Mouse (Mus musculus): ENCODE measurements around the gene Sytl3.
"Not testable (repeated sequence)": the region's sequence is repeated elsewhere in the genome, so short reads cannot be mapped to it uniquely, and the experiment has no call there.

Gene Sytl3

DNA sequence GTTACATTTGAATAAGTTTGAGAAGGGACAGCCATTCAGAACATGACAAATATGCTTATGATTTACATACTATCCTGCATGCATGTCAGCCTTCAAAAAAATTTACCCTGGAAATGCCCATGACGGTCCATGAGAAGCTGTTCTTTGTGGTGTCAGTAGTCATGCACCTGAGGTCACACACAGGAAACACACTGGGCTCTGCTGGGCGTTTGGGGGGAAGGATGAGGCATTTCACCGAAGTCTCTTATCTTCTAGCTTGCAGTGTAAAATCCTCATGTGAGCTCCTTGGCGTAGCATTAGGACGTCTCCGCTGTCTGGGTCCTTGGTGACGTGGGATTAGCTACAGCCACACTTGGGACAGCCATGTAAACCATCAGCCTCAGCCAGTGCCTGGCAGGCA is at the start of gene Sytl3:
Gene Sytl3, plus strand, starts transcription at position 293 of the 400 bp plus-strand sequence.
- not testable (repeated sequence) for DNase-seq

DNA sequence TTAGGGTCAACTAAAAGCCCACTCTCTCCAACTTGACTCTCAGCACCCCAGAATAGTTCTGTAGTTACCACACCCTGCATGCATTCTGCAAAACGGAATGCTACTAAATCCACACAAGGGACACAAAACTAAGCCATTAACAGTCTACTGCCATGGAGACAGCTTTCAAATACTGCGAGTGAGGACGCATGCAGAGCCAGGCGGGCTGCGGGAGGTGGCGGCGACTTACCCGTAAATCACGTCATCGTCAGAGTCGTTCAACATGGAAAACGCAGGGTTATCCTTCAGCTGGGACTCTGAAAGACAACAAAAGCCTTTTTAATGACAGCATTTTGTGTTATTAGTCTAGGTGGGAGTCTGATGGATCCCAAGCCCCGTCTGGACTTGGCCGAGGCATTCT is 45.4 kb upstream of the Sytl3 start:
- not testable (repeated sequence) for DNase-seq

DNA sequence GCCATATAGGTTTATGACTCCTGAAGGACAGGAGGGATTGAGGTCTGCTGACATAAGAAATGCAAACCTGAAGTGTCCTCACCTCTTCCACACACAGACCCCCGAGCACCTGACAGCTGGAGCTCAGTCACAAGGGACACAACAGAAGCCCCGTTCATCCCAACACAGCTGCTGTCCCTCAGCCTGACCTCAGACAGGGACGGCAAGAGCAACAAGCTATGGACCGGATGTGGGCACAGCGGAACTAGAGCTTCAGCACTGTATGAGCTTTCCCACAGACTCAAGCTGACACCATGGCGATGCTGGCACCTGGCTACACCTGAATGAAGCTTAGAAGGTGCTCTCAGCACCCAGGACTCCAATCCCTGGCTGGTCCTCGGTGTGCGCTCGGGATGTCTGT is 44.6 kb upstream of the Sytl3 start:
- not testable (repeated sequence) for DNase-seq

DNA sequence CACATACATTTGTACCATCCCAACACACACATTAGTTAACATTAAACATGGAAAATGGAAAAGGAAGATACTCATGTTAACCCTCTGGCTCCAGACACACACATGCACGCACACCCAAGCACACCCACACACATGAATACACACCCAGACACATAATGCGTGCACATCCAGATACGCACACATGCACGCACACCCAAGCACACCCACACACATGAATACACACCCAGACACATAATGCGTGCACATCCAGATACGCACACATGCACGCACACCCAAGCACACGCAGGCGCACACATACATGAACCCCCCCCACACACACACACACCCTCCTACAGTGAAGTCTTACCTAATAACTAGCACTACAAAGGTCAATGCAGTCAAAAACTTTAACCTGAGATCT is 42.2 kb upstream of the Sytl3 start:
- not testable (repeated sequence) for DNase-seq

DNA sequence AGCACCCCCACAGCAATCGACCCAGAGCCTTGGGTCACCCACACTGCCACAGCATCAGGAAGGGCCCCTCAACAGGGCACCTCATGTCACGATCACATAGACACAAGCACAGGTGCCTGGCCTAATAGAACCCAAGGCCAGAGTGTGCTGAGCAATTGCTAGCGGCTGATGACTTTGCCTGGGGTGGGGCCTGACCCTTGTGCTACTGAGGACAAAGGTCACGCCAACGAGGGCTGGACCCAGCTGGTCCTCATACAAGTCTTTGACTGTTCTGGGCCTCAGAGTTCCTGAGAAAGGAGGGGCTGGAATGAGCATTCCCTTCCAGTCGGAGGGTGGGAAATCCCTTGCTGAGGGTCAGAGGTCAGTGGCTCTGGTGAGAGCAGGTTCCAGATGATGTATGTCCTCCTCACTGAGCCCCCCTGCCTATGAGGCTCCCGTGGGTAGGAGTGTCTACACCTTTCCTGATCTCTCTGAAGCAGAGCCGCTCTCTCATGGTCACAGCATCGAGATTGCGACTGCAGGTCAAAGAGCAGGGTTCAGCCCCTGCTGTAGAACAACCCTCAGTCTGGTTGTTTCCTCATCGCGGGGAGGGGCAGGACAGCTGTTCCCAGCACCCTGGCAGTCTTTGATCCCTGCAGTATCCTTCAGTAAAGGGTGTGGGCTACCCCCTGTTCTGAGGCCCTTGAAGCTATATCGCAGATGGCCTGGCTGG is 41.0 kb upstream of the Sytl3 start:
- DNase-seq, result not testable (repeated sequence)

DNA sequence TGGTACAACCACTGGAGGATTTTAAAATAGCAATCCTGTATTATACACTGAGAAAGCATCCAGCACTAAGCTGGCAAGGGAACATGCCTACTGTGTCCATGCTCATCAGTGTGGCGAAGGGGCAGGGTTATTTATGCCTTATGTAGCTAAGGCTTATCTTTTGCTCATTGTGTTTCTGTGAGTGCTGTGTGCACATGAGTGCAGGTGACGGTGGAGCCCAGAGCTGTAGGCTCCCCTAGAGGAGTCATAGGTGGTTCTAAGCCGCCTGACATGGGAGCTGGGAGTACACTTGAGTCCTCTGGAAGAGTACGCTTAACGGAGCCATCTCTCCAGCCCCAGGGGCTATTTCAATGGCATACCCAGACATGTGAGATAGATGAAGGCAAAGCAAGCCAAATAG is 39.6 kb upstream of the Sytl3 start:
- DNase-seq, result not testable (repeated sequence)

DNA sequence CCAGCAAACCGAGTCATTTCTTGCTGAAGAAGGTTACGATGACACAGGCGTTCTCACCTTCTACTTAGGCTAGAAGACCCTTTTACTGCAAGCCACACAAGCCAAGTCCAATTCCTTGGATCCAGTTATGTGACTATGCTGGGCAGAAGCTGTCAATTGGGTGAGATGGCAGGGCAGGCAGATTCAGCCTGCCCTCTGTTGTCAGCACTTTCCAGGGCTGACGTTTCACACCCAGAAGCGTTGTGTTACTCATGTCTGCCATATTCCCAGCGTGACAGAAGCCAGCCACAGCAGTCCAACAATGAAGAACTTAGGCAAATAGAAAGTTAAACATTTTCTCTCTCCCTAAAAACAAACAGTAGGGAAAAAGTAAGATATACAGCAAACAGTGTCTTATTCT is 38.9 kb upstream of the Sytl3 start:
- not testable (repeated sequence) for DNase-seq

DNA sequence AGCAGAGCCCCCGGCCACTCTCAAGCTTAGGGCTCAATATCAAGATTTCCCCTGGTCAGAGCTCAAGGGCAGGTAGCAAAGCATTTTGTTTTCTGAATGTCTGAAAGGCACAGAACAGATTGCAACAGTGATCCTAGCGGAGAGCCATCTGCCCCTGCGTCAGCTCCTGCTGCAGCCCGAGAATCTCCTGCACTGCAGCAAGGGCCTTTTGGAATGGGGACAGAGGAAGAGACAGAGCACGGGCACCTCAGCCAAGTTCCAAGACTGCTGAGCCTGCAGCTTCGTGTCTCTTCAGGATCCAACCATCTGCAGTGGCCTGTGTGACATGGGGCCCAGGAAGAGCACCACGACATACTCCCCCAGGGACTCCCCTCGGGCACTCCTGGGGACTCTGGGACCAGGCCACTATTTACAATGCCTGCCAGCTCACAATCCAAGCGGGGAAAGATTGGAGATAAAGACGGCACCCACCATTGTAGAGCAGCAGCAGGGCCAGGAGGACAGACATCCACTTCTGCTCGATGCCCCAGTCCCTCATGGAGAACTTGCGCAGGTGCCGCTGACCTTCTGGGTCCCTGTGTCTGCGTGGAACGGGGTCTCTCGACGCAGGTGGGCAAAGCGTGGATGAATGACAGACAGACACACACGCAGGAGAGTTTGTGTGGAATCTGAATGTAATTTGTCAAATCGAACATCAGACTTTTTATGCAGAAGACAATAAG is 38.0 kb upstream of the Sytl3 start:
- not testable (repeated sequence) for DNase-seq

DNA sequence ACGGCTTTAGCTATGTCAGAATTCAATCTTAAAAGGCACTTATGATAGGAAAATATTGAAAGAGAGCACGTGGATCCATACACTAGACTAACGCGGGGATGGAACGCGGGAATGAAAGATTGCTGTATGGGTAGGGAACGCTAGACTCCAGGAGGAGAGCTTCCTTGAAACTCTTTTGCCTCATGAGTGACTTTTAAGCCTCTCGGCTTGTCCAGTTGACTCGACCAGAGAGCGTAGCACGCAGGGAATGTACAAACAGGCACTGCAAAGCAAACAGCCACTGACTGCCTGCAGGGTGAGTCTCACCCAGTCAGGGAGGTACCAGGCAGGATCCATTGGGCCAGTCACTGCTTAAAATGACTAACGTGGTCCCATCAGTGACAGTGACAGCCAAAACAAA is 36.9 kb upstream of the Sytl3 start:
- DNase-seq, result not testable (repeated sequence)

DNA sequence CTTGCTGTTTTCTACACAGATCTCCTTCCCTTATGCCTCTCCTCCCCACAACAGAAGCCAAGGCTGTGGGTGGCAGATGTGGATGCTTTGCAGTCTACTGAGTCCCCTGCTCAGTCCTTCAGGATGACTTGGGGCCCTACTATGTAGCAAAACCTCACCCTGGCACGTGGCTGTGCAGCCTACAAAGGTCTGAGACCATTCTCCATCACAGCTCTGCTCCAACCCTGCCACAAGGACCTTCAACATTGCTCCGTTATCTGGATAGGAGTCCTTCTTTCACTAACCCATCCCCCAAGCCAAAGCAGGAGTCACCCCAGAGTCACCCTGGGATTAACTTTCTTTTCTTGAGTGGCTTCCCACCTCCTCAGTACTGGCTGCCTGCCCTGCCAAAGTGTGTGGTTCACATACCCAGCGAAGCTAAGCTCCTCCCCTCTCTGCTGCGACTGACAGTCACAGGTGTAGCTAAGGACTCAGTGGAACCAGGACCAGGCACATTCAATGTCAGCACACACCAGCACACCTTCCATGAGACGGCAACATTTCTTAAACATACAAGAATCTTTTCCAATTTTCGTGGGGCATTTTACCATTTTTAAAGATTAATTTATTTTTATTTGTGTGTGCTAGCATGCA is 33.9 kb upstream of the Sytl3 start:
- not testable (repeated sequence) for DNase-seq

DNA sequence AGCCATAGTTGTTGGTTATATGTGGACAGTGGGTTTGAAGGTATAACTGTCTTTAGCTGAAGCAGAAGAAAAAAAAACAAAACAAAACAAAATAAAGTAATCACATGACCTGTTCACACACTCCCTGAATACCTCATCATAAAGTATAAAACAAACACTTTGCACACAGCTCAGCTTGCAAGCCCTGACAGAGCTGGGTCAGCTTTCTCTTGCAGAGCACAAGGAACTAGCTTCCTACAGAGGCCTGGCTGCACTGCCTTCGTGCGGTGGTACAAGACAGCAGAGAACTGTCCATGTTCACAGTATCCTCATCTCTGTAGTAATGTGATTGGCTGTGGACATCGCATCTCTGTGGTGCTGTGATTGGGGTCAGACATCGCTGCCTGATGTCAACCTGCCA is 28.5 kb upstream of the Sytl3 start:
- not testable (repeated sequence) for DNase-seq

DNA sequence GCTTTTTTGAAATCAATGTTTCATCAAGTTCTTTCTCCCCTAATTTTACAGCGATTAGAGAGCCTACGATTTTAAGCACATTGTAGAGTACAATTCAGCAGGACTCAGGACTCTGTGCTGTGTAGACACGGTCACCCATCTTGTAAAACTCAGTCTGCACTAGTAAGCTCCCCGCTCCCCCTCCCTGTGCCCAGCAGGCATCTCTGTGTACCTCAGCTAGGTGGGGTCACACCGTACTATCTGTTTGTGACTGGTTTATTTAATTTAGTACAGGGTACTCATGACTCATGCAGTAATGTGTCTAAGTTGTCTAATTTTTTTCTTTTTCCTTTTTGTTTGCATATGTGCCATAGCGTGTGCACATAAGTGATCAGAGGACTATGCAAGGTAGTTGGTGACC is 26.0 kb upstream of the Sytl3 start:
- DNase-seq, result not testable (repeated sequence)

DNA sequence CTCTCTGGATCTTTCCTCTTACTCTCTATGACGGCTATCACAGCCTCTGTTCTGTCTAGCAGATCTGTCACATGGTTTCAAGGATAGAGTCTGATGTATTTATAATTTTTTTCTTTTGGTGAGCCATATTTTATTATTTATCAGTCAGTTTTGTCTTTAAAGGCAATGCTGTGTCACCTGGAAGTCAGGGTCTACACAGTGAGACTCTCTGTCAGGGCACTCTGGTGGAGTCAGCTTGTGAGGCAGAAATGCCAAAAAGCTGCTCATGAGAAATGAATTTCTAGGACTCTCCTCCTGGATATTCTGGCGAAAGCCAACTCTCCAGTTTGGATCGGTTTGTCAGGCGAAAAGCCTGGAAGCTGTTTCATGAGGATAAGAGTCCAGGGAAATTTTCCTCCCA is 23.1 kb upstream of the Sytl3 start:
- DNase-seq, result not testable (repeated sequence)

DNA sequence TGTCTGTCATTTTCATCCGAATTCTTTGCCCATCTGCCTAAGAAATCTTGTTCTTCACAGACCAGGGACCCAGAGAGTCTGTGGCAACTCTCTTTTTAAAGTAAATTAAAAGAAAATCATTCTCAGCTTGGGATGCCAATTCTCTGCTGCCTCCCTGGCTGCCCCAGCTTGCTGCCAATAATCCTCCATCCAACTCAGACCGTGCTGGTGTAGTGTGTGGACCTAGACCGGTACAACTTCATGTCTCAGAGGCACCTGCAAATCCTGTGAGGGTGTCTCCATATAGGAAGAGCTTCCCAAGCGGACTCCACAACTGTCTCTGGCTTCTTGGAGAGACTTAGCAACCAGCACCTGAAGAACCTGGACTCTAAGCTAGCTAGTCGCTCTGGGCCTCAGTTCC is 22.0 kb upstream of the Sytl3 start:
- DNase-seq, result no peak

DNA sequence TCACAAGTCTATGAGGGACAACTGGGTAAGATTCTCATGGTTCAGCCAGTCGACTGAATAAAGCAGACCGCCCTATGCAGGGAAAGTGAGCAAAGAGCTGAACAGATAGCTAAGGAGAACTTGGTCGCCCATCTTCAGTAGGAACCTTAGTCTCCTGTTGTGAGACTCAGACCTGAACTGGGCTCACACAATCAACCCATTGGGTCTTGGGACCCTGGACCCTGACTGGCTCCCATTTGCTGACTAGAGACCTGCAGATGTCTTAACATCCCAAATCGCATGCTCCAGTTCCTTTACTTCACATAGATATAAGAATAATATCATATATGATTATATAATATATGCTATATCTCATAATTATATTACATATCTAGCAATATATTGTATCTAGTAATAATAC is 21.5 kb upstream of the Sytl3 start:
- DNase-seq, result not testable (repeated sequence)

DNA sequence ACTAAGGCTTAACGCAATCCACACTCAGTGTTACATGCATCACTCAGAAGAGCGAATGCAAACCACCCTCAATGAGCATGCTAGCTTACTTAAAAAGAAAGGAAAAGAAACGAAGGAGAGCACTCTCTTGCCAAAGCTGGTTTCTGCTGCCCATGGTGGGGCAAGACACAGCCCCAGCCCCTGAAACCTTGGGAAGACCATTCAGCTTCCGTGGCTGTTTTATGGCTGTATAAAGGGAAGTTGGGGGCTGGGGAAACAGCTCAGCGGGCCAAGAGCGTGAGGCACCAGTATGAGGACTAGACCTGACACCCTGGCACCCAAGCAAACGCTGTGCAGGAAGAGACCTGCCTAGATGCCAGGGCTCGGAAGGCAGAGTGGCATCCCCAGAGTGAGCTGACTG is 20.4 kb upstream of the Sytl3 start:
- not testable (repeated sequence) for DNase-seq

DNA sequence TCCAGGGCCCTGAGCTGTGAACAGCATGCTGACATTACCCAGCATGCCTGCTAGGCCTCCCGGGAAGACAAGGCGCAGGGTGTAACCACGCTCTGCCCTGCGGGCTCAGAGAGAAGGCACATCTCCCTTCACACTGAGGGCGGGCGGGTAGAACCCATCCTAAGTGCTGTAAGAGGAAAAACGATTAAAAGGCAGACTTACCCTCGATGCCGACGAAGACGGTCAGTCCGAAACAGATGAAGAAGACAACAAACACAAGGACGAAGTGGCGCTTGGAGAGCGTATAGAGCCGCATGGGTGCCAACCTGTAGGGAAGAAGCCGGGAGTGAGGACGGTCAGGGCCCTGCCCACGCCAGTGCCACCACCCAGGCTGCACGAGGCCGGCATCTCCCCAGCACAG is 19.4 kb upstream of the Sytl3 start:
- not testable (repeated sequence) for DNase-seq

DNA sequence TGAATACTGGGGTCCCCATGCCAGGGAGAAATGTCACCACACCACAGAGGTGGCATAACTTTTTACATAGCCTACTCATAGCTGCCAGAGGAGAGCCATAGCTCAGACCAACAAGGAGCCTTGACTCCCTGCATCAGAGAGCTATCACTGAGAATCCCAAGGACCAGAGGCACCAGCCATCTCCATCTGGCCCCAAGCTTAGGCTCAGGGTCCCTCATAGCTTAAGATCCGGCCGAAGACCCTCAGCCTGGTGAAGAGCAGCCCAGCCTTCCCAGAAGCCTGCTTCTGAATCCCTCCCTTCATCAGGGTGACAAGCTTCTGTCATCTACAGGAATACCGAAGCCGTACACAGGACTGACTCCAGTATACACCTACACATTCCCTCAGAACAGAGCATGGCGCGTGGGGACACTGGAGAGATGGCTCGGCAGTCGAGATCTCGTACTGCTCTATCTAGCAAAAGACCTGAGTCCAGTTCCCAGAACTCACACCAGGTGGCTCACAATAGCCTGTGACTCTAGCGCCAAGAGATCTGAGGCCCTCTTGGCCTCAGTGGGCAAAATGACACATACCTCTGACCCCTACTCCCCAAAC is 18.8 kb upstream of the Sytl3 start:
- not testable (repeated sequence) for DNase-seq

DNA sequence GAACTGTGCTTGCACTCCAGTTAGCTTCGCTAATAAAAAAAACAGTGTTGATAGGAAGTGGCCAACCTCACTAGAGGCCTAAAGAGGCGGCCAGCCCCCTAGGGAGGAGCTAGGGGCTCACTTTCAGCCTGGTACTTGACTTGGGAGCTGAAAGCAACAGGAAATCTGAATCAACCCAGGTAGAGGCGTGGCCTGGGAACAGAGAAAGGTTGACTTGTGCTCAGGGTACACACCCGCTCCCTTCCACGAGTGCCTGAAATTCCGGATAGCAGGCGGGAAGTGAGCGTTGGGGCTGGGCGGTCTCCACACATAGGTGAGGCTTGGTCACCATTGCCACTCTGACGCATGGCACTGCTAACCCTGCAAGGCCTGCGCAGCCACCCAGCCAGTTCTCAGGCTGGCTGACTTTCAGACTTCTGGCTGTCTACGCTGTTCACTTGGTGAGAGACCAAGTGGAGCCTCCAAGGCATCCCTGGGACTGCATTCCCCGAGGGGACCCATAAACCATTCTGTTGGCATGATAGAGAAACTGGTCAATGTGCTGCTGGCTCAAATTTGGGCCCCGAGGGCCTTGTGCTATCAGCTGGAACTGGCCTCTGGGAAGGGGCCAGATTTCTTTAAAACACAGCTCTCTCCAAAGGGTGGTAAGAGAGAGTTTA is 18.0 kb upstream of the Sytl3 start:
- not testable (repeated sequence) for DNase-seq

DNA sequence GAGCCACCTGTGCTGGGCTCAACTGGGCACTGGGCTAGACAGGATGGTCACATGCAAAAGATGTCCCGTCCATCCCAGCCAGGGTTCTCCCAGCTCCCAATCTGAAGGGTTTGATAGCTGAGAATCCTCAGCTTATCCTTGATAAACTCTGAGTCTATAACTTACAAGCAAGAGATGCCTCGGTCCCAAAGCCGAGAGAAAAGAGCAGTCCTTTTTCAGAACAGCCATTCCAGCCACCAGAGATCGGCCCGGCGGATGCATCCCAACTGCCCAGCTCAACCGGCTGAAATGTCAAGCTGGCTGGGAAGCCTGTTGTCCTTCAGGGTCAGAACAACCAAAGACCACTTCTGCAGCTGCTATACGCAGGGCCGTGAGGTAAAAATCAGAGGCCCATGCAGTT is 14.7 kb upstream of the Sytl3 start:
- DNase-seq, result not testable (repeated sequence)

DNA sequence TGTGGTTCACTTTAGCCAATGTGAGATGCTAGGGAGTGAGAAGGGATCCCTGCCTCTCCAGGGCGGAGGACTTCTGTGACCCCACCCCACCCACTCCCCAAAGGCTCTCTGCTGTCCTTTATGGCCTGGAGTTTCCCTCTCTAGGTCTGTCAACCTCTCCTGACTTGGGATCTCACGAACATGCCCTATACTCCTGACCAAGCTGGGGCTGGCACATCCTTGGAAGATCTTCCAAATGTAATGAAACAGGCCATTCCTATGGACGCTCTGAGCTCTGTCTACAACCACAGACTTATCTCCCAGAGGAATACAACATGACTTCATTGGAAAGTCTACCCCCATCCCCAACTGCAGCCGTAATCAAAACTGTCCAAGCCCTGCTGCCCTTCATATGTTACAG is 14.2 kb upstream of the Sytl3 start:
- DNase-seq, result not testable (repeated sequence)

DNA sequence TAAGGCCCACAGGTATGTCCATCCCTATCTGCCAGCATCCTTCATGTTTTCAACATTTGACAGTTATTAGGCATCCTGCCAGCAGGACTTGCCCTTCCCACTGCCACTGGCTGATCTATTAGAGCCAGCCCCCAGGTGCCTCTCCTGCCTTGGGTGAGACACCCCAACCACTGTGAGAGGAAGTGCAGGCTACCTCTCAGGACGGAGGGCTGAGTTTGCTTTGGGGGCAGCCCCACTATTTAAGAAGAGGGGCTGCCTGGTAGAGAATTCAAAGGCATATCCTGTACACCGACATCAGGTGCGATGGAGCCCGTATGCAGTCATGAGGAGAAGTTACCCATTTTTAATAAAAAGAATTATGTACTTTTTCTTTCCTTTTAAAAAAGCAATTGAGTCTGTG is 13.2 kb upstream of the Sytl3 start:
- not testable (repeated sequence) for DNase-seq

DNA sequence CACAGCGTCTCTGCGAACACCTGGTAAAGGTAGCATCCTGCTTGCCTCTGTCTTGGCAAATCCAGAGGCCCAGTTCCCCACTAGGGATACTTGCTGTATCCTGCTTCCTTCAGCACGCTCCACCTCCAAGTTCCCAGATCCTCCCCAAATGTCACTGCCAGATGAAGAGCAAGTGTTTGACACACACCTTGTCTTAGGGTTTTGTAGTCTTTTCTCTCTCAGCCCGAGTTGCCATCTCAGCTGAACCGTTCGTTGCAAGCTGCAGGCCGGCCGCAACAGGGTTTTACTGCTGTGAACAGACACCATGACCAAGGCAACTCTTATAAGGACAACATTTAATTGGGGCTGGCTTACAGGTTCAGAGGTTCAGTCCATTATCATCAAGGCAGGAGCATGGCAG is 12.1 kb upstream of the Sytl3 start:
- not testable (repeated sequence) for DNase-seq
